Mouse (Mus musculus) spleen, adult 2 months (tissue): ENCODE results near the gene Tfap2e. TPM values are rescaled to one million over a fixed set of nuclear protein-coding genes. Genes with fewer than 3 reads are reported as not detected.

Experiments used
- DNase-seq, 2 experiments: peaks; one replicate each; pipeline versions ENCODE4 v3.0.0 to v3.0.0-alpha.2; 2012 to 2021; ENCODE audit warnings: low spot score in 2 of 2, low read depth in 1 of 2
- H3K27ac ChIP-seq: fragments of 200-500 bp; 2 replicates; pipeline ENCODE4 v1.5.1; 2012; ENCODE audit warnings: low read length, inconsistent platforms; ENCODE audit not compliant: insufficient read depth
- H3K27me3 ChIP-seq: fragments of 200-500 bp; 2 replicates; pipeline ENCODE4 v1.6.1; 2012; ENCODE audit warnings: mild to moderate bottlenecking, moderate library complexity, low read length, inconsistent platforms; ENCODE audit not compliant: control insufficient read depth, insufficient read depth
- H3K36me3 ChIP-seq: fragments of 200-500 bp; 2 replicates; pipeline ENCODE4 v1.6.1; 2012; ENCODE audit warnings: mild to moderate bottlenecking, low read length, inconsistent platforms; ENCODE audit not compliant: control insufficient read depth, insufficient read depth
- H3K4me1 ChIP-seq: fragments of 200-500 bp; 2 replicates; pipeline ENCODE4 v1.6.1; 2011; ENCODE audit warnings: inconsistent platforms; ENCODE audit not compliant: control insufficient read depth, insufficient read depth, insufficient read length
- H3K4me3 ChIP-seq: fragments of 200-500 bp; 2 replicates; pipeline ENCODE4 v1.5.1; 2011; ENCODE audit warnings: mild to moderate bottlenecking, inconsistent platforms; ENCODE audit not compliant: insufficient read depth, insufficient read length; ENCODE audit errors: extremely low read depth
- POLR2A ChIP-seq: fragments of 200-500 bp; IDR thresholded peaks from 2 replicates; pipeline ENCODE4 v1.6.1; 2011; ENCODE audit warnings: low read depth, low read length, inconsistent platforms
- WGBS: fragments of 180-500 bp; shearing (Covaris S2); methylation state at CpG from one replicate; pipeline ENCODE4 v1.1.7; 2018; 5-methylcytosine and 5-hydroxymethylcytosine counted together
- polyA plus RNA-seq: library from polyadenylated mRNA; depleted of rRNA; stranded (reverse); fragments of >200 nt; gene quantifications from 2 replicates; pipeline ENCODE4 v1.2.3, GENCODE M21; 2012; rRNA removed

Gene Tfap2e
- polyA plus RNA-seq, 1 experiment = 0.05 TPM

- no peak for TF ChIP-seq POLR2A
- WGBS = 95% methylated on average over 2 of the region's 2 CpGs
Observed at GRCm38 (mm10) chr4:126667075-126667474, 69.0 kb downstream of the Tfap2e start.

More at GRCm38 (mm10) chr4:126667075-126667474, 69.0 kb downstream of the Tfap2e start:
- no peak for DNase-seq
- Histone ChIP-seq H3K27ac (no peak overlapping the region), H3K27me3 (no peaks in the 10 kb centered on the region), H3K4me1 (no peaks in the 10 kb centered on the region), H3K4me3 (no peak overlapping the region), H3K36me3 (no peaks in the 10 kb centered on the region)

Other genes with a start within 250 kb of the Tfap2e start
- 1.0 TPM in 2 replicates for gene Ago4, start 202.8 kb downstream of the Tfap2e start, polyA plus RNA-seq
- 0.88 and 1.1 TPM in 2 replicates for gene Clspn, start 179.3 kb downstream of the Tfap2e start, polyA plus RNA-seq
- gene 5730409E04Rik, start 126.4 kb downstream of the Tfap2e start, polyA plus RNA-seq = 3.8 and 5.3 TPM in 2 replicates
- gene Psmb2, start 58.6 kb downstream of the Tfap2e start, polyA plus RNA-seq = 88.8 and 102 TPM in 2 replicates
- 31.9 and 42.1 TPM in 2 replicates for gene Ncdn, start 17.2 kb upstream of the Tfap2e start, polyA plus RNA-seq
- gene AU040320, start 17.3 kb upstream of the Tfap2e start, polyA plus RNA-seq = 24.8 and 27.0 TPM in 2 replicates
- gene Zmym4, start 231.9 kb upstream of the Tfap2e start, polyA plus RNA-seq = 2.5 TPM in 2 replicates